Mouse (Mus musculus) neural tube, embryonic 11.5 days (tissue): ENCODE measurements at regions not wholly inside any gene's neighbourhood (a gene's known extent, or its start where the extent isn't known, plus 50 kb on each side); places are given as distances from the start of the nearest gene placed in this dataset.
"Not testable (repeated sequence)": the region's sequence is repeated elsewhere in the genome, so short reads cannot be mapped to it uniquely, and the experiment has no call there.

ENCODE experiments used
- ATAC-seq: fragments of 200-750 bp; cut with Nextera tagmentation; 2 replicates; pipeline ENCODE4 v1.8.0; 2017; ENCODE audit warnings: moderate number of reproducible peaks, mild to moderate bottlenecking, moderate TSS enrichment, moderate library complexity; ENCODE audit not compliant: insufficient read depth, low FRiP score, low TSS enrichment
- DNase-seq: peaks from one replicate; pipeline ENCODE4 v3.0.0-alpha.2; 2015; ENCODE audit warnings: low spot score
- H3K27ac ChIP-seq: fragments of 300-500 bp; sonication (generic); 2 replicates; pipeline ENCODE4 v1.5.1; 2014; ENCODE audit warnings: low read depth, mild to moderate bottlenecking, low read length
- H3K27me3 ChIP-seq: fragments of 300-500 bp; sonication (generic); 2 replicates; pipeline ENCODE4 v1.6.1; 2014; ENCODE audit warnings: mild to moderate bottlenecking, low read length, mixed read lengths; ENCODE audit not compliant: control insufficient read depth, insufficient read depth
- H3K36me3 ChIP-seq: fragments of 300-500 bp; sonication (generic); 2 replicates; pipeline ENCODE4 v1.6.1; 2014; ENCODE audit warnings: mild to moderate bottlenecking, low read length, moderate library complexity, mixed read lengths; ENCODE audit not compliant: control insufficient read depth, insufficient read depth
- H3K4me1 ChIP-seq: fragments of 300-500 bp; sonication (generic); 2 replicates; pipeline ENCODE4 v1.6.1; 2014; ENCODE audit warnings: low read length, mixed read lengths; ENCODE audit not compliant: control insufficient read depth, insufficient read depth
- H3K4me2 ChIP-seq: fragments of 300-500 bp; sonication (generic); 2 replicates; pipeline ENCODE4 v1.6.1; 2014; ENCODE audit warnings: low read depth, mild to moderate bottlenecking, moderate library complexity
- H3K4me3 ChIP-seq: fragments of 300-500 bp; sonication (generic); 2 replicates; pipeline ENCODE4 v1.5.1; 2014; ENCODE audit warnings: low read depth, low read length
- H3K9ac ChIP-seq: fragments of 300-500 bp; sonication (generic); 2 replicates; pipeline ENCODE4 v1.6.1; 2014; ENCODE audit warnings: mild to moderate bottlenecking, low read length
- H3K9me3 ChIP-seq: fragments of 300-500 bp; sonication (generic); 2 replicates; pipeline ENCODE4 v1.6.1; 2016; ENCODE audit warnings: low read length; ENCODE audit not compliant: control insufficient read depth
- WGBS: fragments of 180-500 bp; shearing (Covaris S2); extraction: QIAGEN DNeasy Blood & Tissue Kit; methylation state at CpG from one replicate; pipeline ENCODE4 v1.1.7; 2014; 5-methylcytosine and 5-hydroxymethylcytosine counted together

DNA sequence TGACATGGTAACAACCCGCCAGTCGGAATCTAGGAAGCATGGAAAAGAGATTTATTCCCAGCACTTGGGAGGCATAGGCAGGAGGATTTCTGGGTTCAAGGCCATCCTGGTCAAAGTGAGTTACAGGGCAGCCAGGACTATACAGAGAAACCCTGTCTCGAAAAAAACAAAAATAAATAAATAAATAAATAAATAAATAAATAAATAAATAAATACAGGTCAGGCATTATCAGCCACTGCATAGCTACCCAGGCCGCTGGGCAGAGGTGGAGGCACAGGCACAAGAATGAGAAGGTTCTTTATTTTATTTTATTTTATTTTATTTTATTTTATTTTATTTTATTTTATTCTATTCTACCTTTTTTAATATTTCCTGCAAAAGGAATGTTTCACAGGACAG, 2040.7 kb downstream of the Hace1 start:
- Histone ChIP-seq H3K4me3 (no peak overlapping the region), H3K9ac (no peak overlapping the region), H3K36me3 (no peaks in the 10 kb centered on the region), H3K4me1 (no peaks in the 10 kb centered on the region), H3K9me3 (no peaks in the 10 kb centered on the region), H3K27ac (no peak overlapping the region), H3K27me3 (no peaks in the 10 kb centered on the region), H3K4me2 (no peak overlapping the region)
- 88% methylated on average over 4 of the region's 4 CpGs for WGBS
- DNase-seq (no peak), ATAC-seq (peak; percentile 65; the same call in 1 of the 2 replicates)

DNA sequence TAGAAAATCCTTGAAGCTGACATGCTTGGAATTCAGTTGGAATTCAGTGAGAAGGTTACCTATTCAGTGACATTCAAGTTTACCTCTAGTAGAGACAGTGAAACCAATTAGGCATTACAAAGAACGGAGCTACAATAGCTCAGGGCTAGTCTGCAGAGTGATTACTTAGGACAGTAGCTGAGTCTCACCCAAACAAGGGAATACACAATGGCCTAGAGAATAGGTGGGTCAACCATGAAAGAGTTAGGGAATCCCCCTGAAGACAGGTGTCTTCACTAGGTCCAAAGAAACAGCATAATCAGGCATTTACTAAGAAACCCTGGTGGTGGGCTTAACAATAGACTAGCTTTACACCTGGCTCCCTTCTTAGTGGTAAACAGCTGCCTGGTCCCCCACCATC, 2053.7 kb downstream of the Hace1 start:
- WGBS: 79% methylated on average over 1 of the region's 1 CpGs
- not testable (repeated sequence) for H3K9me3 ChIP-seq, H3K27ac ChIP-seq

DNA sequence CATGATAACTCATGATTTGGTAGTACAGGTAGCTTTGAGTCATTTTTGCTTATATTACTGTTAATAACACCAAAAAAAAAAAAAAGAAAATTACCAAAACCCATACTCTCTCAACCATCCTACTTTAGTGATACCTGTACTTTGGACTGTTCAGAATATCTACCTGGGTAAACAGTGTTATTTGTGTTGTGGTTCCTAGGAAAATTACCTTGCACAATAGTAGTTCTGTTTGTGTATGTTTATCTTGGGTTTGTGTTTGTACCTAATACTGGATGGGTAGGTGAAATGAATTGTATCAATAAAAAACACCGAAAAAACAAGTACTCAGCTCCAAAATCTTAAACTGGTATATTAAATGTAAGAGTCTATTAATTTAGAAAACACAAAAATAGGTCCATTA, 2074.7 kb downstream of the Hace1 start:
- Histone ChIP-seq H3K36me3 (no peaks in the 10 kb centered on the region), H3K27me3 (no peaks in the 10 kb centered on the region), H3K27ac (no peak overlapping the region), H3K4me2 (no peak overlapping the region), H3K9ac (no peak overlapping the region), H3K9me3 (no peaks in the 10 kb centered on the region), H3K4me3 (no peak overlapping the region), H3K4me1 (no peaks in the 10 kb centered on the region)
- ATAC-seq: no peak
- DNase-seq: no peak
- 76% methylated on average over 1 of the region's 1 CpGs for WGBS

More for the DNA sequence above, 2053.7 kb downstream of the Hace1 start:
- not testable (repeated sequence) for H3K9ac ChIP-seq, ATAC-seq, H3K27me3 ChIP-seq, H3K36me3 ChIP-seq, H3K4me2 ChIP-seq, DNase-seq, H3K4me1 ChIP-seq, H3K4me3 ChIP-seq

DNA sequence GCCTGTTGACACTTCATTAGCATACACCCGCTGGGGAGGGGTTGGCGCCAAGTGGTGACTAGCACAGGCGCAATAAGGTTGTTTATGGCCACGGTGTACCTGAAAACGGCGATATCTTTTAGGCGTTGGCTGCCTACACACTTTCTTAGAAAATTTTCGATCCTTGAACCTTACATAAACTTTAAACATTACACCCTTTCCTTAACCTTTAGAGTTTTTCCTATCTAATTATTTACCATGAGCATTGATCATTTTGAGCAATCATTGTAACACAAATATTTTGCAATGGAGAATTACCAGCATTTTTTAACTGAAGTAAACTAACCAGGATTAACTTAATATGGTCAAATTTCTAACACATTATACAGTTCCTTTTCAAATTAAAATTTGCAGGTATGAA, 2076.6 kb downstream of the Hace1 start:
- Histone ChIP-seq H3K4me2 (no peak overlapping the region), H3K4me1 (no peaks in the 10 kb centered on the region), H3K27me3 (no peaks in the 10 kb centered on the region), H3K4me3 (no peak overlapping the region), H3K9me3 (no peaks in the 10 kb centered on the region), H3K9ac (no peak overlapping the region), H3K27ac (no peak overlapping the region), H3K36me3 (no peaks in the 10 kb centered on the region)
- no peak for ATAC-seq
- DNase-seq: no peak
- 91% methylated on average over 8 of the region's 8 CpGs for WGBS
